Mouse (Mus musculus) hindbrain, postnatal 0 days (tissue): ENCODE measurements around the gene Ap1b1. TPM values are rescaled to one million over a fixed set of nuclear protein-coding genes. Genes with fewer than 3 reads are reported as not detected.

ENCODE experiments used
- ATAC-seq: fragments of 200-750 bp; cut with Nextera tagmentation; 2 replicates; pipeline ENCODE4 v1.8.0; 2017; ENCODE audit warnings: mild to moderate bottlenecking, moderate TSS enrichment, moderate library complexity
- DNase-seq: peaks from one replicate; pipeline ENCODE4 v3.0.0-alpha.2; 2015; ENCODE audit warnings: low spot score
- H3K27ac ChIP-seq: fragments of 300-500 bp; sonication (generic); 2 replicates; pipeline ENCODE4 v1.5.1; 2014; ENCODE audit warnings: mild to moderate bottlenecking
- H3K27me3 ChIP-seq: fragments of 300-500 bp; sonication (generic); 2 replicates; pipeline ENCODE4 v1.6.1; 2014; ENCODE audit warnings: low read length, mixed read lengths; ENCODE audit not compliant: insufficient read depth
- H3K36me3 ChIP-seq: fragments of 300-500 bp; sonication (generic); 2 replicates; pipeline ENCODE4 v1.6.1; 2014; ENCODE audit warnings: low read length, mixed read lengths; ENCODE audit not compliant: insufficient read depth
- H3K4me1 ChIP-seq: fragments of 300-500 bp; sonication (generic); 2 replicates; pipeline ENCODE4 v1.6.1; 2014; ENCODE audit warnings: antibody characterized with exemption, low read length, mixed read lengths; ENCODE audit not compliant: insufficient read depth
- H3K4me2 ChIP-seq: fragments of 300-500 bp; sonication (generic); 2 replicates; pipeline ENCODE4 v1.6.1; 2014; ENCODE audit warnings: low read depth, mild to moderate bottlenecking, low read length, moderate library complexity, mixed read lengths
- H3K4me3 ChIP-seq: fragments of 300-500 bp; sonication (generic); 2 replicates; pipeline ENCODE4 v1.5.1; 2014; ENCODE audit warnings: low read length
- H3K9ac ChIP-seq: fragments of 300-500 bp; sonication (generic); replicated peaks from 2 replicates; pipeline ENCODE4 v1.6.1; 2014; ENCODE audit warnings: mild to moderate bottlenecking, low read length, moderate library complexity, mixed read lengths
- H3K9me3 ChIP-seq: fragments of 300-500 bp; sonication (generic); 2 replicates; pipeline ENCODE4 v1.6.1; 2016; ENCODE audit warnings: low read length, mixed read lengths
- CTCF ChIP-seq: IDR thresholded peaks from 2 replicates; pipeline ENCODE4 v1.5.1; 2016; ENCODE audit warnings: antibody characterized with exemption, control low read depth, low read depth
- WGBS: fragments of 180-500 bp; shearing (Covaris S2); extraction: QIAGEN DNeasy Blood & Tissue Kit; methylation state at CpG from one replicate; pipeline ENCODE4 v1.1.7; 2014; 5-methylcytosine and 5-hydroxymethylcytosine counted together
- polyA plus RNA-seq: library from polyadenylated mRNA; unstranded; fragments of >200 nt; fragmentation: Nextera tagmentation; extraction: Ambion mirVana; gene quantifications from 2 replicates; pipeline ENCODE4 v1.2.1, GENCODE M21; 2015
- total RNA-seq: library from RNA; depleted of rRNA; stranded (reverse); fragments of >200 nt; gene quantifications from 2 replicates; pipeline ENCODE4 v1.2.3, GENCODE M21; 2014

Ap1b1 gene
- total and polyA plus RNA-seq, 2 experiments from 2014 or later = 89.1 to 141 TPM

- Histone ChIP-seq H3K4me1 (peaks cover 10% of the 10 kb centered on the region), H3K4me2 (no peak overlapping the region), H3K27ac (no peak overlapping the region), H3K36me3 (no peaks in the 10 kb centered on the region), H3K4me3 (no peak overlapping the region), H3K9me3 (no peaks in the 10 kb centered on the region), H3K27me3 (no peaks in the 10 kb centered on the region), H3K9ac (no peak overlapping the region)
- WGBS = 73% methylated on average over 2 of the region's 2 CpGs
- DNase-seq (no peak), ATAC-seq (no peak)
- no peak for TF ChIP-seq CTCF
These were observed 3.1 kb upstream of the Ap1b1 start for GRCm38 (mm10) chr11:4983538-4983937.

- Histone ChIP-seq H3K9me3 (no peaks in the 10 kb centered on the region), H3K27me3 (no peaks in the 10 kb centered on the region), H3K36me3 (no peaks in the 10 kb centered on the region), H3K4me1 (peaks cover 10% of the 10 kb centered on the region), H3K27ac (no peak overlapping the region), H3K4me2 (peak overlapping the region; percentile 26; the same call in 1 of the 2 replicates), H3K4me3 (no peak overlapping the region), H3K9ac (no peak overlapping the region)
- 3% methylated on average over 5 of the region's 5 CpGs for WGBS
- TF ChIP-seq CTCF = peak; percentile 84
- no peak for ATAC-seq
- DNase-seq = peak; percentile 81
These were observed 2.4 kb upstream of the Ap1b1 start for GRCm38 (mm10) chr11:4984249-4984648.

- TF ChIP-seq CTCF = no peak
- WGBS = 79% methylated on average over 3 of the region's 3 CpGs
- Histone ChIP-seq H3K4me3 (no peak overlapping the region), H3K36me3 (no peaks in the 10 kb centered on the region), H3K4me1 (peaks cover 10% of the 10 kb centered on the region), H3K9ac (no peak overlapping the region), H3K27me3 (no peaks in the 10 kb centered on the region), H3K4me2 (no peak overlapping the region), H3K9me3 (no peaks in the 10 kb centered on the region), H3K27ac (no peak overlapping the region)
- DNase-seq (no peak), ATAC-seq (no peak)
These were observed 1.8 kb upstream of the Ap1b1 start for GRCm38 (mm10) chr11:4984799-4985198.

- Histone ChIP-seq H3K4me2 (peak overlapping the region; percentile 92), H3K9ac (peak overlapping the region; percentile 78), H3K4me1 (peaks cover 10% of the 10 kb centered on the region), H3K27ac (peak overlapping the region; percentile 69), H3K4me3 (peak overlapping the region; percentile 69), H3K27me3 (no peaks in the 10 kb centered on the region), H3K36me3 (peaks cover 8% of the 10 kb centered on the region; the same call in 1 of the 2 replicates), H3K9me3 (no peaks in the 10 kb centered on the region)
- ATAC-seq = no peak
- no peak for TF ChIP-seq CTCF
- 62% methylated on average over 11 of the region's 11 CpGs for WGBS
- no peak for DNase-seq
These were observed 846 bp downstream of the Ap1b1 start for GRCm38 (mm10) chr11:4987487-4987852.

GRCm38 (mm10) chr11:4989187-4989586 lies 2.6 kb downstream of the Ap1b1 start:
- no peak for TF ChIP-seq CTCF
- Histone ChIP-seq H3K36me3 (peaks cover 8% of the 10 kb centered on the region; the same call in 1 of the 2 replicates), H3K27ac (no peak overlapping the region), H3K4me3 (no peak overlapping the region), H3K4me1 (peaks cover 10% of the 10 kb centered on the region), H3K9ac (no peak overlapping the region), H3K27me3 (no peaks in the 10 kb centered on the region), H3K9me3 (no peaks in the 10 kb centered on the region), H3K4me2 (no peak overlapping the region)
- no peak for ATAC-seq
- 86% methylated on average over 3 of the region's 3 CpGs for WGBS
- DNase-seq = no peak

- Histone ChIP-seq H3K9me3 (no peaks in the 10 kb centered on the region), H3K36me3 (peaks cover 8% of the 10 kb centered on the region; the same call in 1 of the 2 replicates), H3K4me2 (no peak overlapping the region), H3K9ac (no peak overlapping the region), H3K27me3 (no peaks in the 10 kb centered on the region), H3K4me3 (no peak overlapping the region), H3K27ac (no peak overlapping the region), H3K4me1 (peaks cover 5% of the 10 kb centered on the region)
- WGBS = 92% methylated on average over 2 of the region's 2 CpGs
- DNase-seq = no peak
- TF ChIP-seq CTCF = no peak
- ATAC-seq = no peak
These were observed 5.8 kb downstream of the Ap1b1 start for GRCm38 (mm10) chr11:4992471-4992870.

GRCm38 (mm10) chr11:4995676-4996075 lies 9.1 kb downstream of the Ap1b1 start:
- Histone ChIP-seq H3K27ac (no peak overlapping the region), H3K27me3 (no peaks in the 10 kb centered on the region), H3K9me3 (no peaks in the 10 kb centered on the region), H3K4me2 (no peak overlapping the region), H3K4me1 (no peaks in the 10 kb centered on the region), H3K4me3 (no peak overlapping the region), H3K36me3 (peaks cover 8% of the 10 kb centered on the region; the same call in 1 of the 2 replicates), H3K9ac (no peak overlapping the region)
- DNase-seq (no peak), ATAC-seq (no peak)
- TF ChIP-seq CTCF = no peak
- 90% methylated on average over 3 of the region's 3 CpGs for WGBS
